Mouse (Mus musculus) G1E-ER4 (cell line): ENCODE measurements around the gene Abtb2. TPM values are rescaled to one million over a fixed set of nuclear protein-coding genes. Genes with fewer than 3 reads are reported as not detected.

Experiments
- GATA1 ChIP-seq: IDR thresholded peaks from one replicate; pipeline ENCODE4 v1.8.0; 2012; ENCODE audit warnings: low read length, inconsistent platforms
- polyA plus RNA-seq: library from polyadenylated mRNA; stranded (reverse); fragments of >175 nt; gene quantifications from 2 replicates; pipeline ENCODE4 v1.2.3, GENCODE M21; 2012

Abtb2 gene
- polyA plus RNA-seq, 1 experiment, result not detected

DNA sequence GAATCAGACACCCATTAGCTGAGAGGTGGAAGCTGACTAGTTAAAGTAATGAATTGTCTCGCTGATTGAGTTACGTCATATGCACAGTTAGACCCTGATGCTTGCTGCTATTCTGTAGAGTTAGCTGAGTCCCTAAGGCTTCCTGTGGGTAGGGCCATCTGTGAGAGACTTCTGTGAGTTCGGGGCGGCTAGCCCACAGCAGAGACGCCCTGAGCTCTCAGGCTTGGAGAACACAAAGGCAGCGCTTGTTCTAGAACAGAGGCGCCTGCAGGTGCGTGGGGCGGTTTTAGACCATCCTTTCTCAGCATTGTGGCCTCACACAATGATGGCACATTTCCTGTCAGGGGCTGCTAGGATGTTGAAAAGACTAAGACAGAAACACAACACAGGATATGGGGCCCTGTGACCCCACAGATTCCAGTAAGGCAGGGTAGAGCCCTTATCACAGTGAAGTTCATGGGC is 116.2 kb downstream of the Abtb2 start:
- no peak for TF ChIP-seq GATA1

DNA sequence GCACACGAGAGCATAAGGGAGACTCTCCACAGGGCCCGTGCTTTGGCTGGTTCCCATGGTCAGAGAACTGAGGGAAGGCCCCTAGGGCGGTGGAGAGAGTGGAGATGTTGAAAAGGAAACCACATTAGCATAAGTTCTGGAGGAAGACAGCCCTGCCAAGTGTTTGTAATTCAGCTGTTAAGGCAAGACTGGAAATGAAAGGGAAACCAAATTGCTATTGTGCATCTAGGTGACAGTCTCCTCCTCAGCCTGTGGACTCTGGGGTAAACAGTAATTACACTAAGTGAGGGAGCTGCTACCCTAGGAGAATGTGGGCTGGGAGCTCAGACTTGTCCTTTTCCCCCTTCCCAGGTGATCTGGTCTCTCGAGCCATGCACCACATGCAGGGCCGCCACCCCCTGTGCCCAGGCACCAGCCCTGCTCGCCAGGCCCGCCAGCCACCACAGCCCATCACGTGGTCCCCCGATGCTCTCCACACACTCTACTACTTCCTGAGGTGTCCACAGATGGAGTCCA is 116.9 kb downstream of the Abtb2 start:
- no peak for TF ChIP-seq GATA1

DNA sequence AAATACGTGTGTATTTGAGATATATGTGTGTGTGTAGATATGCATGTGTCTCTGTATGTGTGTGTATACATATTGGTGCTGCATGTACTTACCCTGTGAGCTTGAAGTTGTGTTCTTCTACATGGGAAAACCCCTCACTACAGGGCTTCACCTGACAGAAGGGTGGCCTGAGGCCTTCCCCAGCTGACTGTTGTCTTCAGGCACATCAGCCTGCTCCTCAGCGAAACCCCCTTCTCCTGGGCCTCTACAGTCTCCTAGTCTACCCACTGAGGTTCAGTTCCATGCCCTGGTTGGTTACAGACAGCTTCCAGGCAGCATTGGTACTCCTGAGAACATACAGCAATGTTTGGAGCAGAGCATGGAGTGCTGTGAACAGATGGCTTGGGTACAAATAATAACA is 118.3 kb downstream of the Abtb2 start:
- no peak for TF ChIP-seq GATA1

DNA sequence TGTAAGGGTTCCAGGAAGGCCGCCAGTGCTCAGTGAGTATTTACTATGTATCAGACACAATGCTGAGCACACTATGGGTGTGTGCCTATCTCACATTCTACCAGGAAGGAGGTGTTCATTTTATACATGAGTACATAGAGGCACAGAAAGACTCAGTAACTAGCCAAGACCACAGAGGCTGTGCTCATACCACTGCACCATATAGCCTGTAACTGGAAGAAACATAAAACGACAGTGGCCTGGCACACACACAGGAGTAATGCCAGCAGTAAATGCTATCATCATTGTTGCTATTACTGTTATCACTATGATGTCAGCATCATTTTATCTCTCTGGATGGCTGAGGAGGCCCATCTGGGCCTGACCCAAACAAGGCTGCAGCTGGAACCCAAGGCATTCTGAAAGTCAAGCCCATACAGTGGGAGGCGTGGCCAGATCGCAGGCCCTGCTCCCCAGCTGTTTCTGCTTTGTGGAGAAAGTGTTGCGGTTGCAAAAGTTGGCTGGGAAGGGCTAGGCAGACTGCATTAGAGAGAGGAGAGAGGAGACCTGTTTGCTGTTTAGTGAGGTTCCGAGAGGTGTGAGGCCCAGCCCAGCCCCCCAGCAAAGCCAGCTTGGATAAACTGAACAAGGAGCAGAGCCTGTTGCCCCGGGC is 118.9 kb downstream of the Abtb2 start:
- no peak for TF ChIP-seq GATA1

DNA sequence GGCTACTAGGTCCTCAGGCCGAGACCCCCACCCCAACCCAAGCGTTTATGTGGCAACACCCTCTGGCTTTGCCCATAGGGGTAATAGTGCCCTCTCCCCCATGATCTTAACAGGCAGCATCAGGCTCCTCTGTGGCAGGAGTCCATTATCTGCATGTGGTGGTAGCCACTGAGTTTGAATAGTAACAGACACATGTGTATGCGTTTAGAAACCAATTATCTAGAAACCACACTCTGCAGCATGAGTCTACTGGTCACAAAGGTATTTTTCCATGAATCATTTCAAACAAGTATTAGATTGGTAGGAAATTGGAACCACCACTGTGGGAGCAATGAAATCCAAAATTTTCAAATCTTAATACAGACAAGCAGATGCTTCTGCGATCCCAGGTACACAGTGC is 119.5 kb downstream of the Abtb2 start:
- no peak for TF ChIP-seq GATA1

DNA sequence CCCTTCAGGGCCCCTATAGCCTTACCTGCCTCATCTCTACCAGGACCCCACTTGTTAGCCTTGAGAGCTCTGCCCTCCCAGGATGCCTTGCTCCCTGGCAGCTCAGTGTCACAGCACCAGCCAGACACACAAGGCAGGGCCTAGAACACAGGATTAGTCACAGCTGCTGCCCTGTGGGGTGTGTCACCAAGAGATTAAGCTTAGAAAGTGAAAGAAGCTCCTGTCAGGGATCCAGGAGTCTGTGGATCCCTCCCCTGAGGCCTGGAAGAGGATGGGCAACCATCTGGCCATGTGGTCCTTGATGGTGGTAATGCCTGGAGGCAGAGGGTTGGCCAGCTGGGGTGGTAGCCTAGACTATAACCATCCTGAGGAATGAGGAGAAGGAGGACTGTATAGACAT is 121.0 kb downstream of the Abtb2 start:
- TF ChIP-seq GATA1, result no peak

DNA sequence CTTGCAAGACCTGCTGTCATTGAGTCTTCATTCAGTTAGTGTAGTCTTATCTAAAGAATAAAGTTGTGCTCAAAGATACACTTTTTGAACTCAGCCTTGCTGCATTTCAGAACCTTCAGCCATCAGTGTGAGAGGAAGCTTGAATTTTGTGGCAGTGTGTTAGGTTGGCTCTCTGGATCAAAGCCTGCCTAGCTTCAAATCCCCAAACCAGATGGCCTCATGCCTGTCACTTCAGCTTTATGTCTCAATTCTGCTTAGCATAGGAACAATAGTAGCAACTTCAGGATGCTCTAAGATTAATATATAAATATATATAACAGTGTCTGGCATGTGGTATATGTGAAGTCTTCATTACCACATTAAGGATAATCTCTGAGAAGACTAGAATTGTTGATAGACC is 121.8 kb downstream of the Abtb2 start:
- TF ChIP-seq GATA1, result no peak

DNA sequence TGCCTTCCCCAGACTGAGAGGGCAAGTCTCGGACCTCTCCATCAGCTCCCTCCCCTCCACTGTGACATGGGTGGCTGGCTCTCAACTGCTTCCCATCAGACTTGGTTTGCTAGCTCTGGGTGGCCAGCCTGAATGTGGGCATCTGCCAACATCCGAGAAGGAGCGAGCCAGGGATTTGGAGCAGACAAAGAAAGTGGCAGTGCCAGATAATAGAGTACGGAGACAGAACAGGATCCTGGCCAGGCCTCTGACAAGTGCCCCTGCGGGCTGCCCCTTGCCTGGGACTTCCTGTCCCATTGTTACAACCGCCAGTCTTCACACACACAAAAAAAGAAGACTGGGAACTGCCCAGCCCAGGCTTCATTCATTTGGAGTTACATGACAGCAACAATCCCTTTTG is 124.3 kb downstream of the Abtb2 start:
- no peak for TF ChIP-seq GATA1

DNA sequence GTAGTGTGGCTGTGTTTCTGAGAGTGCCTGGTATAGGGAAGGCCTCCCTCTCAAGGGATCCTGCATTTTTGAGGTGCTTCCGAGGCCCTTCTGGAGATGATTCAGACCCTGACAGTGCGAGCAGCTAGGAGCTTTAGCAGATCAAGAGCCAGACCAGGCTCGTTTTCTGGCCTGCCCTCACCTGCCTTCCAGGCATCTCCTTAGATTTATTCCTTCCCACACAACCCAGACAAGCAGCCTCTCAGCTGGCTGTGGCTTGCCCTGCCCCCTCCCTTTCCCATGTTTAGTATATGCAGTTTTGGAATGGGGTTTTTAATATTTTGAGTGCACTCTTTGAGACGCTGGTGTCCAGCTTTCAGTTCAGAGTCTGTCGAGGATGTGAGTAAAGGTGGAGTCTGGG is 124.7 kb downstream of the Abtb2 start:
- TF ChIP-seq GATA1, result no peak

DNA sequence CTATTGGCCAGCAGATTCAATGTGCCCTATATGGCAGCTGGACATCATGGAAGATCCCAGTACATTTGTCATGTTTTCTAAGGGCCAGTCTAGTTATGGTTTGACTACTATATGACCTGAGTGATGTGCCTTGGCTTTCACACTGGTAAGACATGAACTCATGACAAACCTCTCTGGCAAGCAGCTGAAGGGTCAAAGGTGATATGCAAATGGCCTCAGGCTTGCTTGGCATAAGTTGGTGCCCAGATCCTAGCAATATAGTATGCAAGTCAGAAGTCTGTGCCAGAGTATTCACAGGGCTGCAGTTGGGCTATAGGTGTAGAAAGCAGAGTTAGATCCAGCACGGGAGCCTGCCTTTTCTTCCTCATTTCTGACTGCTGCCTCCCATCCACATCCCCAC is 125.2 kb downstream of the Abtb2 start:
- no peak for TF ChIP-seq GATA1

DNA sequence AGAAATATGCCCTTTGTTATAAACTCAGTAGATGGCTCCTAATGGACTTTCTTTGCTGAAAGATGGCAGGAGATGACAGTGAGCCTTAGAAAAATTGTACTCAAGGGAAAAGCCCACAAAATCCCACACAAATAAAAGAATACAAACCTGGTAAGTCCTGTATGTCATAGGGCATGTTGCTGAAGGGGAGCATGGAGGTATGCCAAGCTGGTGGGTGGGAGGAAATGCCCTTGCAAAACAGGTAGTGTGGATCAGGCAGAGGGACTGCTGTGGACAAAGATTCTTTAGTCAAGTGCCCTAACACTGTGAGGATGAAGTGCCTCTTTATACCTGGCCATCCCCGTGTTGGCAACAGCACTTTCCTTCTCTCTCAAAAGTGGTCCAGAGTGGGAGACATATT is 126.7 kb downstream of the Abtb2 start:
- TF ChIP-seq GATA1, result no peak

DNA sequence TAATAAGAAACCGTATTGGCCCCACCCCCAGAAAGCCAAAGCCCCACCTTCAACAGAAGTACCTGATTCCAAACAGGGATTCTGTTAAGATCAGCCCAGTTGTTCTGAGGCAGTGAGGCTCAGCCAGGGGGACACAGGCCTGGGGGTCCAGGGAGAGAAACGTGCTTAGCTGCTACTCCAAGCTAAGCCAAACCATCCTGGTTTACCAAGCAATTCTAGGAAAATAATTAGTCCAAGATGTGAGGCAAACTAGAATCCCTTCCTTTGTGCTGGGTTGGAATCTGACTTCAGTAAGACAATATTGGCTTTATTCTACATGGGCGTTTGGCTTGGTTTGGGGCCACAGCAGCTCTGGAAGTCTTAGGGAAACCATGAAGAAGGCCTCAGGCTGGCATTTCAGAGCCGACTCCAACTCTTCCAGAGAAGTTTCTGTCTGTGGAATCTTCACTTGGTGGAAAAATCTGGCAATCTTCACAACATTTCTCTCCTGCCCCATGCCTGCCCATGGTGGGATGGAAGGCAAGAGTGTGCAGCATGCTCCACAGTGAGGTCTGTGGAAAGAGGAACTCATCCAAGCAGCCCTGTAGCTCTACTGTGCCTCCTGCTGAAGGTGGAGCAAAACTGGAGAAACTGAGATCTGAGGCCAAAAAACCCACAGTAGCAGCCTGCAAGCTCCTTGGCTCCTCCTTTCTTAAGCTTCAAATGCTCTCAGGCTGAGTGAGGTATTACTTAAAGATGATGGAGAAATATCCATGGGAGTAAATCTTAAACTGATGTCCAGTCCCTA is 128.9 kb downstream of the Abtb2 start:
- no peak for TF ChIP-seq GATA1

DNA sequence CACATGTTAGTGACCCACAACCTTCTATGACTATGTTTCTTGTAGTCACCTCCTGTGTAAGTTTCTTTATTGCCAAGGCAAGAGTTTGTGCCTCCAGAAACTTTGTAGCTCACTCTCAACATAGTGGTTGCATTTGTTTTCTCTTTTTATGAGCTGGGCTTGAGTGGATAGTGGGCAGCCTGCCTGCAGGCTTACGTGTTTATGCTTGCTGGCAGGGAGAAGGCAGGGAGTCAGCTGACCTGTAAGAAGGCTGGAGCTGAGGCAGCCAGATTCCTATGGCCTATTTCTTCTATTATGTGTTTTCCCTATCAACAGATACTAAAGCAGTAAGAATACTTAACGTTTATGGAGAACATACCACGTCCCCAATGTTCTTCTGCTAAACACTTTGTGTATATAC is 130.1 kb downstream of the Abtb2 start:
- no peak for TF ChIP-seq GATA1

DNA sequence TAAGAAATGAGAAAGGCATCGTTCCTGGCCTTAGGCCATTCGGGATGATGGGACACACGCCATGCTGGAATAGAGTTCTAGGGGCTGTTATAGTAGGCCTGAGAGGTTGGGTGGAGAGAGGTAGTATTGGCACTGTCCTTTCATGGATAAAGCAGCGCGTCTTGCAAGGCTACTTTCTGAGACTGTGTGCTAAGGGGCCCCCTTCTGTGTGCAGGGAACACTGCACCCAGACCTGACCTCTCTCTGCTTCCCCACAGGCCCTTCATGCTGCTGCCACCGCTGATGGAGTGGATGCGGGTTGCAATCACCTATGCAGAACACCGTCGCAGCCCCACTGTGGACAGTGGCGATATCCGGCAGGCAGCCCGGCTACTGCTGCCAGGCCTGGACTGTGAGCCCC is 134.4 kb downstream of the Abtb2 start:
- TF ChIP-seq GATA1, result no peak

DNA sequence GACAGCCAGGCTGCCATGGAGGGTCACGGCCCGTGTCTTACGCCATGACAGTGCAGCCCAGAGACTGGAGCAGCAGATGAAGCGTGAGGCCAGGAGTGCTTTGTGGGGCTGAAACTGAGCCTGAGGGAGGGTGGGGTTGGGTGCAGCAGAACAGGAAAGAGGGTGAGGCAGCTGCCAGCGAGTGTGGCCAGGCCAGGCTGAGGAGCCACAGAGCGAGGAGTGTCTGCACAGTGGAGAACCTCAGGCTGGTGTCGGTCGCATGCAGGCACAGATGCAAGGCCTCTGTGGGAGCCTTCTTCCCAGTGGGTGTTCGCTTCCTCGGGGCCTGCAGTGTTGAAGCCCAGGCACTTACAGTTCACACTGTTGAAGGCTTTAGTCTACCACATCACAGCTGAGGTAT is 137.2 kb downstream of the Abtb2 start:
- TF ChIP-seq GATA1, result no peak

DNA sequence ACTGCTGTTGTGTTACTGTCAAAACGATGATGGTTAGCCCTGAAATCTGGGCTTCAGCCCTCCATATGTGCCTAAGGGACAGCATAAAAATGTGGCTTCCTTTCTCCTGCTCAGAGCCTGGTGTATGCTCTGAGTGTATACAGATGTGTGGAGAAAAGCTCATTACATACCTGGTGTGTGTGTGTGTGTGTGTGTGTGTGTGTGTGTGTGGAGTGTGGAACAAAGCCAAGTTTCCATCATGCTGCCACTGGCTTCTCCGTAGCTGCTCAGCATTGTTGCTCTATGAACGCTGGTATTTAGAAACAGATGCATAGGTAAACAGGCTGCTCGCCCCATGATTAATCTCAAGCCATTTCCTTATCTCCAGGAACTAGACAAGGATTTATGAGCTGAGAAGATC is 137.8 kb downstream of the Abtb2 start:
- no peak for TF ChIP-seq GATA1

DNA sequence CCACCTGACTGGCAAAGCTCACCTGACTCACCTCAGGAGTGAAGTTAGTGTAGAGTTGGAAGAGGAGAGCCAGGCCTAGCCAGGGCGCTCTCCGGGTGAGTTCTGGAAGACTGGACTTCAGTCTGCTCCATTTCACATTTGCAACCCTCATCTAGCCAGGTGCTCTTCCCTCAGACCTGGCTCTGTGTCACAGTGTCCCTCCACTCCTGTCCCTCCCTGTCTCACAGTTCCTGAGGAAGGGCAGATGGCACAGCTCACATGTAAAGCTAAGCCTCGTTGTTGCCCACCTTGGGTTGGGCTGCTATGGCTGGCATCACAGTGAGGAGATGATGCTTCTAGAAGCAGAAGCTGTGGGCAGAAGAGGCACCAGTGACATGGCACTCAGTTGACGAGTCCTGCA is 139.7 kb downstream of the Abtb2 start:
- no peak for TF ChIP-seq GATA1
